Mouse (Mus musculus): ENCODE data around the gene Olfr1. TPM values are rescaled to one million over a fixed set of nuclear protein-coding genes. Genes with fewer than 3 reads are reported as not detected.

The Olfr1 gene
- polyA plus RNA-seq (2014; fragmentation: Illumina TruSeq; extraction: RNeasy Lipid Tissue Mini Kit (QIAGEN cat#74804); ENCODE audit: low read depth, low replicate concordance): not detected

GRCm38 (mm10) chr11:73399514-73399913, at the start of gene Olfr1:
TSS of gene Olfr1 (minus strand) at chr11:73399614.

DNA sequence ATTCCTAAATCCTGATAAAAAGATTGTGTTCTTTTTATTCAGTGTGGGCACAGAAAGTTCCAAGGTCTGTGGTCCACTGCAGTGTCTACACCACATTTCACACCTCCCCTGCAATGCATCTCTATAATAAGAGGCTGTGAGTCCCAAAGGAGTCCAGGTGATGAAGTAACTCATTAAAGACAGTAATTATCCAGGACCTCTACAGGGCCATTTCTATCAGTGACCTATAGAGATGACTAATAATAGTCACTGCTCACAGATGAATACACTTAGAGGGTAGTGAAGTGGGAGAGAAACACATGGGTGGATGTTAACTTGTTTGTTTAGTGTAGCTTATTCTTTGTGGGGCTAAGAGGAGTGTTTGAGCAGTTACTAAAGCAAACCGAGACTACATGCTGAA, 29.0 kb upstream of the Olfr1 start, which contains the start of gene Olfr378:
TSS of gene Olfr378 (minus strand) at position 101 of the 400 bp plus-strand sequence.

GRCm38 (mm10) chr11:73370946-73371345, 28.5 kb downstream of the Olfr1 start, which contains the start of gene Olfr376:
TSS of gene Olfr376 (plus strand) at chr11:73371246.

GRCm38 (mm10) chr11:73350483-73350882, 48.9 kb downstream of the Olfr1 start, which contains the start of gene Olfr20:
TSS of gene Olfr20 (plus strand) at chr11:73350783.

Other genes with a start within 250 kb of the Olfr1 start
- gene P2rx5, start 239.2 kb downstream of the Olfr1 start, polyA plus RNA-seq (2014; fragmentation: Illumina TruSeq; extraction: RNeasy Lipid Tissue Mini Kit (QIAGEN cat#74804); ENCODE audit: low read depth, low replicate concordance): not detected
- gene Emc6, start 222.6 kb downstream of the Olfr1 start, polyA plus RNA-seq (2014; fragmentation: Illumina TruSeq; extraction: RNeasy Lipid Tissue Mini Kit (QIAGEN cat#74804); ENCODE audit: low read depth, low replicate concordance): 36.6 TPM
- 82.2 TPM for gene Tax1bp3, start 222.5 kb downstream of the Olfr1 start, polyA plus RNA-seq (2014; fragmentation: Illumina TruSeq; extraction: RNeasy Lipid Tissue Mini Kit (QIAGEN cat#74804); ENCODE audit: low read depth, low replicate concordance)
- 18.5 TPM for gene Ctns, start 200.6 kb downstream of the Olfr1 start, polyA plus RNA-seq (2014; fragmentation: Illumina TruSeq; extraction: RNeasy Lipid Tissue Mini Kit (QIAGEN cat#74804); ENCODE audit: low read depth, low replicate concordance)
- 6.1 TPM for gene Shpk, start 200.2 kb downstream of the Olfr1 start, polyA plus RNA-seq (2014; fragmentation: Illumina TruSeq; extraction: RNeasy Lipid Tissue Mini Kit (QIAGEN cat#74804); ENCODE audit: low read depth, low replicate concordance)
- 0.66 TPM for gene Trpv1, start 165.3 kb downstream of the Olfr1 start, polyA plus RNA-seq (2014; fragmentation: Illumina TruSeq; extraction: RNeasy Lipid Tissue Mini Kit (QIAGEN cat#74804); ENCODE audit: low read depth, low replicate concordance)
- 40.7 TPM for gene Trpv3, start 132.2 kb downstream of the Olfr1 start, polyA plus RNA-seq (2014; fragmentation: Illumina TruSeq; extraction: RNeasy Lipid Tissue Mini Kit (QIAGEN cat#74804); ENCODE audit: low read depth, low replicate concordance)
- 32.5 TPM for gene Aspa, start 70.0 kb downstream of the Olfr1 start, polyA plus RNA-seq (2014; fragmentation: Illumina TruSeq; extraction: RNeasy Lipid Tissue Mini Kit (QIAGEN cat#74804); ENCODE audit: low read depth, low replicate concordance)
- gene Gm49340, start 69.9 kb downstream of the Olfr1 start, polyA plus RNA-seq (2014; fragmentation: Illumina TruSeq; extraction: RNeasy Lipid Tissue Mini Kit (QIAGEN cat#74804); ENCODE audit: low read depth, low replicate concordance): not detected
- gene Spata22, start 69.9 kb downstream of the Olfr1 start, polyA plus RNA-seq (2014; fragmentation: Illumina TruSeq; extraction: RNeasy Lipid Tissue Mini Kit (QIAGEN cat#74804); ENCODE audit: low read depth, low replicate concordance): 3.1 TPM
- gene Olfr20, start 48.8 kb downstream of the Olfr1 start, polyA plus RNA-seq (2014; fragmentation: Illumina TruSeq; extraction: RNeasy Lipid Tissue Mini Kit (QIAGEN cat#74804); ENCODE audit: low read depth, low replicate concordance): not detected
- not detected for gene Olfr376, start 28.4 kb downstream of the Olfr1 start, polyA plus RNA-seq (2014; fragmentation: Illumina TruSeq; extraction: RNeasy Lipid Tissue Mini Kit (QIAGEN cat#74804); ENCODE audit: low read depth, low replicate concordance)
- not detected for gene Olfr378, start 28.9 kb upstream of the Olfr1 start, polyA plus RNA-seq (2014; fragmentation: Illumina TruSeq; extraction: RNeasy Lipid Tissue Mini Kit (QIAGEN cat#74804); ENCODE audit: low read depth, low replicate concordance)
- not detected for gene Olfr380, start 57.9 kb upstream of the Olfr1 start, polyA plus RNA-seq (2014; fragmentation: Illumina TruSeq; extraction: RNeasy Lipid Tissue Mini Kit (QIAGEN cat#74804); ENCODE audit: low read depth, low replicate concordance)
- gene Olfr381, start 92.0 kb upstream of the Olfr1 start, polyA plus RNA-seq (2014; fragmentation: Illumina TruSeq; extraction: RNeasy Lipid Tissue Mini Kit (QIAGEN cat#74804); ENCODE audit: low read depth, low replicate concordance): not detected
- gene Olfr382, start 117.6 kb upstream of the Olfr1 start, polyA plus RNA-seq (2014; fragmentation: Illumina TruSeq; extraction: RNeasy Lipid Tissue Mini Kit (QIAGEN cat#74804); ENCODE audit: low read depth, low replicate concordance): not detected
- gene Olfr385, start 193.4 kb upstream of the Olfr1 start, polyA plus RNA-seq (2014; fragmentation: Illumina TruSeq; extraction: RNeasy Lipid Tissue Mini Kit (QIAGEN cat#74804); ENCODE audit: low read depth, low replicate concordance): not detected
- gene Olfr384, start 199.0 kb upstream of the Olfr1 start, polyA plus RNA-seq (2014; fragmentation: Illumina TruSeq; extraction: RNeasy Lipid Tissue Mini Kit (QIAGEN cat#74804); ENCODE audit: low read depth, low replicate concordance): not detected